Mouse (Mus musculus) adrenal gland, postnatal 4 days (tissue): ENCODE data around the gene Ifi206. TPM values are rescaled to one million over a fixed set of nuclear protein-coding genes. Genes with fewer than 3 reads are reported as not detected.

Experiments used
- DNase-seq, 2 experiments: peaks; one replicate each; pipeline ENCODE4 v3.0.0; 2021 to 2022; ENCODE audit warnings: low spot score in 2 of 2, mixed read lengths in 2 of 2
- microRNA-seq: library from miRNA; unstranded; fragments of <30 nt; microRNA quantifications from one replicate; pipeline ENCODE4 v1.2.0, GENCODE M21; 2021
- total RNA-seq, 2 experiments: library from RNA; stranded (reverse); gene quantifications; 2 replicates each; pipeline ENCODE4 v1.2.3; 2021

The Ifi206 gene
- total RNA-seq, 2 experiments from 2014 or later: 0.17 to 0.34 TPM

DNA sequence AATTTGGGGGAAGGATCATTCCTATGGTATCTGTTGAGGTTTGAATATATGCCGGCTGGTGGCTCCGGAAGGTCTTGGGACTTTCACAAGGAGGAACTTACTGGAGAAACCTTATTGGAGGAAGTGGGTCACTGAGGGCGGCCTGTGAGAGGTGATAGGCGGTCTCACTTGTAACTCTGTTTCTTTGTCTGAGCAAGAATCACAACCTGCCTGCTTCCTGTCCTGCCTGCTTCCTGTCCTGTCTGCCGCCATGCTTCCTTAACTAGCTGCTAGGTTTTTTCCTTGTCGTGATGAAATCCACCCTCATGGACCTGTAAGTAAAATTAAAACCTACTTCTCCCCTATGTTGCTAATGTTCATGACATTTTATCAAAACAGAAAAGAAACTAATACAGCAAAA lies 70.5 kb downstream of the Ifi206 start:
- no peak for DNase-seq

DNA sequence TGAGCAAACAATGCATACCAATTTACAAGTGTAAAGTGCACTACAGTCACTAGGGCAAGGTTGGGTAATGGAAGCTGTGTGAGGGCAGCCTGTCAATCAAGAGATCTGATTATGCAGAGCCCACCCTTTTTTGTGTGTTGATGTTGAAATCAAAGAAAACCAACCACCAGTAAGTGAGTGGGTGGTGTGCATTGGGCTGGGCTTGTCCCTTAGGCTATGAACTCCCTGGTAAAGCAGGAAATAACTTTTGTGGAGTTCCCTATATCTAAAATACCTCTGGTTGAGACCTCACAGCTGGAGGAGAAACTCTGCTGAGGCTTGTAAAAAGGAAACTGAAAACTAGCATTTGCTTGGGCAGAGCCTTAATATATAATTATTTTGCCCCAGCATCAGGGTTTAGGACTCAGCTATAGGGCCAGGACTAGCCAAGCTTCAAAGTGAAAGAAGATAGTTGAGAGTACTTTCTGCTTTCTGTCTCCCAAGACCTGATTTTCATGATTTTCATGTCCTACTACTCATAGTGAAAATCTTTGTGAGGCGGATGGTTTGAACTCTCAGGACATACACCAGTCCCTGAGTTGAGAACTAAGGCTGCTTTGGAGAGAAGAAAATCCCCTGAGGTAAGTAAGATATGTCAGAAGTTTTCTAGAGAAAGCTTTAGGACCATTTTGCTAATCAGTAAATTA lies 71.8 kb downstream of the Ifi206 start:
- no peak for DNase-seq

DNA sequence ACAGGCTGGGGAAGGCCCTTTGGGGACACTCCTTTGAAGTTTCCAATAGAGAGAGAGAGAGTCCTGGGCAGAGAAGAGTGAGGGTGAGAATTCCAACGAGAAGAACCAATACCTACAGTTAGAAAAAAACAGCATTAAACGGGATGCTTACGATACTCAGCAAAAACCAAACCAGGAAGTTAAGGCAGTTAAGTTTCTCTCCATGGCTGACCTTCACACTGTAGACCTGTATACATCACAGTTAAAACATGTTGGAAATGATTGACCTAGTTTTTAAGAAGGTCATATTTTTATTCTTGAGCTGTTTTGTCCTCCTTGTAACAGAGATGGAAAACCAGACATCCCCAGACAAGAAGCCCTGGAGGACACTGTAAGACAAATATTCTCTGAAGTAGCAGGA lies 72.3 kb downstream of the Ifi206 start:
- DNase-seq: no peak

Small RNA genes within 50 kb of the gene (microRNA-seq; reads per million reads assigned to microRNA genes)
- gene Gm44481: not detected

Other genes starting within 250 kb of the Ifi206 start
- gene Olfr418, start 225.0 kb downstream of the Ifi206 start, total RNA-seq: not detected
- gene Mptx2, start 213.3 kb downstream of the Ifi206 start, total RNA-seq: not detected
- 1 to 10 TPM; 5.0 to 6.2 TPM for gene Ackr1, start 157.3 kb downstream of the Ifi206 start, total RNA-seq
- 1 to 10 TPM; 2.3 to 2.7 TPM for gene Aim2, start 140.2 kb downstream of the Ifi206 start, total RNA-seq
- 10 to 100 TPM; 15.6 to 17.7 TPM for gene Cadm3, start 123.3 kb downstream of the Ifi206 start, total RNA-seq
- not detected for gene Ifi214, start 44.9 kb upstream of the Ifi206 start, total RNA-seq
- gene Ifi213, start 108.2 kb upstream of the Ifi206 start, total RNA-seq: under 1 TPM; 0.31 to 0.39 TPM
- under 1 TPM; 0.54 to 0.59 TPM for gene Ifi209, start 139.9 kb upstream of the Ifi206 start, total RNA-seq
- gene Ifi208, start 182.6 kb upstream of the Ifi206 start, total RNA-seq: under 1 TPM; 0.28 to 0.65 TPM